Mouse (Mus musculus) liver, embryonic 14.5 days (tissue): ENCODE results near the gene Frem3. TPM values are rescaled to one million over a fixed set of nuclear protein-coding genes. Genes with fewer than 3 reads are reported as not detected.

Experiments
- ATAC-seq: fragments of 200-750 bp; cut with Nextera tagmentation; 2 replicates; pipeline ENCODE4 v1.8.0; 2017; ENCODE audit warnings: moderate number of reproducible peaks, mild to moderate bottlenecking, moderate library complexity; ENCODE audit not compliant: insufficient read depth
- DNase-seq, 3 experiments: peaks; one replicate each; pipeline ENCODE4 v3.0.0-alpha.2; 2012 to 2013; ENCODE audit warnings: low read depth in 3 of 3, low spot score in 3 of 3
- H3K27ac ChIP-seq: fragments of 300-500 bp; sonication (generic); 2 replicates; pipeline ENCODE4 v1.5.1; 2014; ENCODE audit warnings: moderate library complexity, mild to moderate bottlenecking, control low read depth, inconsistent platforms
- H3K27me3 ChIP-seq: fragments of 300-500 bp; sonication (generic); 2 replicates; pipeline ENCODE4 v1.6.1; 2014; ENCODE audit warnings: mild to moderate bottlenecking, low read length, moderate library complexity; ENCODE audit not compliant: control insufficient read depth, insufficient read depth
- H3K36me3 ChIP-seq: fragments of 300-500 bp; sonication (generic); replicated peaks from 2 replicates; pipeline ENCODE4 v1.6.1; 2014; ENCODE audit warnings: low read depth; ENCODE audit not compliant: control insufficient read depth, insufficient read depth
- H3K4me1 ChIP-seq, 2 experiments: fragments of 200-500 bp in 1 of 2; fragments of 300-500 bp in 1 of 2; sonication (generic) in 1 of 2; replicated peaks; 2 replicates each; pipeline ENCODE4 v1.6.1; 2012 to 2014; ENCODE audit warnings: antibody characterized with exemption in 1 of 2, inconsistent platforms in 1 of 2, low read length in 1 of 2; ENCODE audit not compliant: control insufficient read depth in 2 of 2, insufficient read depth in 2 of 2
- H3K4me2 ChIP-seq: fragments of 300-500 bp; sonication (generic); 2 replicates; pipeline ENCODE4 v1.6.1; 2014; ENCODE audit warnings: low read depth, mild to moderate bottlenecking, control low read depth, moderate library complexity
- H3K4me3 ChIP-seq, 2 experiments: fragments of 200-500 bp in 1 of 2; fragments of 300-500 bp in 1 of 2; sonication (generic) in 1 of 2; 2 replicates each; pipeline ENCODE4 v1.5.1; 2012 to 2014; ENCODE audit warnings: low read depth in 2 of 2, low read length in 2 of 2, mild to moderate bottlenecking in 2 of 2, control low read depth in 1 of 2, inconsistent platforms in 1 of 2, moderate library complexity in 1 of 2; ENCODE audit not compliant: insufficient read depth in 1 of 2
- H3K9ac ChIP-seq: fragments of 300-500 bp; sonication (generic); replicated peaks from 2 replicates; pipeline ENCODE4 v1.6.1; 2014; ENCODE audit warnings: mild to moderate bottlenecking, control low read depth, moderate library complexity
- H3K9me3 ChIP-seq: fragments of 300-500 bp; sonication (generic); 2 replicates; pipeline ENCODE4 v1.6.1; 2016; ENCODE audit warnings: low read length, mixed read lengths; ENCODE audit not compliant: control insufficient read depth
- CTCF ChIP-seq: IDR thresholded peaks from 2 replicates; pipeline ENCODE4 v1.5.1; 2016; ENCODE audit warnings: antibody characterized with exemption, low read depth, control low read depth
- EP300 ChIP-seq: IDR thresholded peaks from 2 replicates; pipeline ENCODE4 v1.6.1; 2016; ENCODE audit warnings: antibody characterized with exemption, low read depth
- WGBS: fragments of 180-500 bp; shearing (Covaris S2); extraction: QIAGEN DNeasy Blood & Tissue Kit; methylation state at CpG from one replicate; pipeline ENCODE4 v1.1.7; 2014; ENCODE audit not compliant: insufficient replicate concordance; 5-methylcytosine and 5-hydroxymethylcytosine counted together
- polyA plus RNA-seq, 2 experiments: library from polyadenylated mRNA; depleted of rRNA in 1 of 2; stranded (reverse) in 1 of 2; unstranded in 1 of 2; fragments of >200 nt; fragmentation: Nextera tagmentation in 1 of 2; extraction: Ambion mirVana in 1 of 2; gene quantifications; 2 replicates each; pipeline versions ENCODE4 v1.2.1 to v1.2.3; 2012 to 2014

The Frem3 gene
- polyA plus RNA-seq, 2 experiments = 0.09 to 0.13 TPM

GRCm38 (mm10) chr8:80688141-80688540 lies 77.3 kb downstream of the Frem3 start:
- DNase-seq (peak; percentile 70 to 73 (median 71)), ATAC-seq (peak; percentile 85)
- peak; percentile 96 for TF ChIP-seq CTCF
- TF ChIP-seq EP300 = peak; percentile 69
- Histone ChIP-seq H3K27ac (peak overlapping the region; percentile 35; the same call in 1 of the 2 replicates), H3K9ac (no peak overlapping the region; the same call in 1 of the 2 replicates), H3K27me3 (no peaks in the 10 kb centered on the region), H3K4me1 (peaks cover 12 to 19% of the 10 kb centered on the region in 2 experiments), H3K36me3 (no peaks in the 10 kb centered on the region), H3K9me3 (no peaks in the 10 kb centered on the region), H3K4me2 (peak overlapping the region; percentile 13; the same call in 1 of the 2 replicates), H3K4me3 (no peak overlapping the region)
- WGBS = 14% methylated on average over 4 of the region's 4 CpGs

DNA sequence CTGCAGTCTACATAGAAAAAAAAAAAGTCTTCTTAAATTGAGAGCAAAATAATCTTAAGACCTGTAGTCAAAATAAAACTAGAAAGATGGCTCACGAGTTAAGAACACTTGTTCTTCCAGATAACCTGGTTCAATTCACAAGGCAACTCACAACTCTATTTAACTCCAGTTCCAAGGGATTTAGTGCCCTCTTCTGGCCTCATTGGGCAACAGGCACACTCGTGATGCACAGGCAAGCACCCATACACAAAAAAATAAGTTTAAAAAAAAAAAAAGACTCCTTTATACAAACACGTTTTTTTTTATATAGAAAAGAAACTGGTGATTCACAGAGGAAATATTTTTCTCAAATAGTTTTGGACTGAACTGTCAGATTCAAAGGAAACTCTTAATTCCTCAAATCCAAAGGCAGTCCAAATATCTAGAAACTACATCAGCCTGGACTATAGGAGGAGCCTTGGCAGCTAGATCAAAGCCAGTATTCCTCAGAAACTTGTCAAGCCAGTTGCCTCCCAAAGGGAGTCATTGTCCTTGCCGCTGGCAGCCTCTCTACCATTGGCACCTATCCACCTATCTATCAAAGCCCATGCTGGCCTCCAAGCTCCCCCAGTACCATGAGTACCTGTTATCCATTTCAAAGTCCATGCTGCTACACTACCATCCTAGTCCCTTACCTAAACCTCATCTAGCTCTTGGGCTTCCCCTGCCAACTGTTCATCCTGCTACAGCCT lies 100.0 kb downstream of the Frem3 start:
- 68% methylated on average over 4 of the region's 4 CpGs for WGBS
- H3K36me3 ChIP-seq = peaks cover 65% of the 10 kb centered on the region

GRCm38 (mm10) chr8:80714461-80714860 lies 103.6 kb downstream of the Frem3 start:
- Histone ChIP-seq H3K27me3 (no peaks in the 10 kb centered on the region), H3K36me3 (peaks cover 52% of the 10 kb centered on the region), H3K9ac (no peak overlapping the region), H3K4me1 (no peaks in the 10 kb centered on the region), H3K4me3 (no peak overlapping the region), H3K27ac (no peak overlapping the region), H3K4me2 (no peak overlapping the region), H3K9me3 (no peaks in the 10 kb centered on the region)
- 82% methylated on average over 1 of the region's 1 CpGs for WGBS
- no peak for DNase-seq
- TF ChIP-seq CTCF (no peak), EP300 (no peak)
- ATAC-seq = no peak

More for the DNA sequence above, 100.0 kb downstream of the Frem3 start:
- no peaks in the 10 kb centered on the region for H3K9me3 ChIP-seq
- no peak overlapping the region for H3K9ac ChIP-seq
- ATAC-seq (no peak), DNase-seq (peak; percentile 16 to 46 (median 42))
- H3K4me3 ChIP-seq = no peak overlapping the region
- no peaks in the 10 kb centered on the region for H3K27me3 ChIP-seq
- no peak overlapping the region for H3K4me2 ChIP-seq
- no peak overlapping the region for H3K27ac ChIP-seq
- peak; percentile 59; the same call in 1 of the 2 replicates for TF ChIP-seq CTCF
- TF ChIP-seq EP300 = no peak
- no peaks in the 10 kb centered on the region for H3K4me1 ChIP-seq

- Histone ChIP-seq H3K4me3 (no peak overlapping the region), H3K36me3 (peaks cover 56% of the 10 kb centered on the region), H3K9ac (no peak overlapping the region), H3K4me2 (no peak overlapping the region), H3K9me3 (no peaks in the 10 kb centered on the region), H3K4me1 (no peaks in the 10 kb centered on the region; a peak in 1 of 4 replicates), H3K27me3 (no peaks in the 10 kb centered on the region), H3K27ac (no peak overlapping the region)
- DNase-seq (no peak), ATAC-seq (no peak)
- TF ChIP-seq CTCF (no peak), EP300 (no peak)
These were observed 121.4 kb downstream of the Frem3 start for GRCm38 (mm10) chr8:80732326-80732725.

GRCm38 (mm10) chr8:80738046-80738387 lies 127.1 kb downstream of the Frem3 start:
- WGBS = 4% methylated on average over 5 of the region's 5 CpGs
- Histone ChIP-seq H3K4me1 (peaks cover 0 to 7% of the 10 kb centered on the region in 2 experiments; a peak in 3 of 4 replicates), H3K4me3 (peak overlapping the region; percentile 78 to 99), H3K4me2 (peak overlapping the region; percentile 97), H3K9ac (peak overlapping the region; percentile 97), H3K9me3 (no peaks in the 10 kb centered on the region), H3K27me3 (no peaks in the 10 kb centered on the region), H3K36me3 (peaks cover 20% of the 10 kb centered on the region), H3K27ac (peak overlapping the region; percentile 97)
- TF ChIP-seq CTCF (no peak), EP300 (no peak)
- DNase-seq (no peak), ATAC-seq (no peak)
